Mouse (Mus musculus) bone marrow, adult 2 months (tissue): Measurements from ENCODE around the gene Elavl2.

Source experiments
- CTCF ChIP-seq: fragments of 200-500 bp; IDR thresholded peaks from 2 replicates; pipeline ENCODE4 v1.5.1; 2011; ENCODE audit warnings: low read length, control low read depth; ENCODE audit not compliant: control insufficient read depth, insufficient read depth
- POLR2A ChIP-seq: fragments of 200-500 bp; IDR thresholded peaks from 2 replicates; pipeline ENCODE4 v1.6.1; 2011; ENCODE audit warnings: low read depth, mild to moderate bottlenecking, control low read depth, low read length, borderline replicate concordance; ENCODE audit not compliant: control insufficient read depth

- TF ChIP-seq CTCF (no peak), POLR2A (no peak)
These were observed 165.6 kb downstream of the Elavl2 start for GRCm38 (mm10) chr4:91234941-91235340.
